Mouse (Mus musculus): ENCODE measurements around the gene Maz. TPM values are rescaled to one million over a fixed set of nuclear protein-coding genes. Genes with fewer than 3 reads are reported as not detected.

Gene Maz
- polyA plus RNA-seq, 1 experiment from 2014 or later = 68.8 TPM

DNA sequence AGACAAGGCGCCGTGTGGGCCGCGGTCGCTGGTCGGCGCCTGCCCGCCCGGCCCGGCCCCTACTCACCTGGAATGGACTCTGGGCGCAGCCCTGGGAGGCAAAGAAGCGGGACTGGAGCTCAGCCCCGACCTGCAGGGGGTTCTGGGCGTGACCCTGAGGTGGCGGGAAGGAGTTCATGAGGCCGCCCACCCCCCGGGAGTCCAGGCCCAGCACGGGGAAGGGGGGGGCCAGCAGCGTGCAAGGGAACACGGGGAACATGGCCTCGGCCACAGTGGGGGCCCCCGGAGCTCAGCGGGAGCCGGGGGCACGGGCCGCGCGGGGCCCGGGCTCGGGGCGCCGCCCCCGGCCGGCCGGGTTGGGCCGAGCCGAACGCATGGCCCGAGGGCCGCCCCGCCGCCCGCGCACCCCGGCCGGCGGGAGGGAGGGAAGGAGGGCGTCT, 656 bp downstream of the Maz start:
- Histone ChIP-seq H3K4me1 (peaks cover 55% of the 10 kb centered on the region), H3K36me3 (replicated peaks) (peaks cover 78% of the 10 kb centered on the region)
- peak; percentile 86 for DNase-seq (ENCODE audit: low spot score)

GRCm38 (mm10) chr7:127025556-127026160, 1.2 kb downstream of the Maz start:
- Histone ChIP-seq H3K9me3 (no peaks in the 10 kb centered on the region), H3K27ac (replicated peaks) (peak overlapping the region; percentile 100), H3K27me3 (replicated peaks; ENCODE audit: low read depth, poor library complexity, severe bottlenecking) (no peaks in the 10 kb centered on the region), H3K36me3 (replicated peaks) (peaks cover 72% of the 10 kb centered on the region), H3K4me1 (peaks cover 60% of the 10 kb centered on the region), H3K4me3 (peak overlapping the region; percentile 86)
- under 1% methylated on average over 64 of the region's 65 CpGs for WGBS
- peak; percentile 71 for DNase-seq (ENCODE audit: low spot score)

More for the DNA sequence above, 656 bp downstream of the Maz start:
- under 1% methylated on average over 46 of the region's 48 CpGs for WGBS
- H3K27me3 ChIP-seq (replicated peaks; ENCODE audit: low read depth, poor library complexity, severe bottlenecking) = no peaks in the 10 kb centered on the region
- H3K27ac ChIP-seq (replicated peaks) = peak overlapping the region; percentile 100
- peak overlapping the region; percentile 86 for H3K4me3 ChIP-seq
- no peaks in the 10 kb centered on the region for H3K9me3 ChIP-seq

GRCm38 (mm10) chr7:127024755-127025555, 1.9 kb downstream of the Maz start:
- peak overlapping the region; percentile 100 for H3K27ac ChIP-seq (replicated peaks)
- H3K4me1 ChIP-seq = peaks cover 67% of the 10 kb centered on the region
- peak; percentile 85 for DNase-seq (ENCODE audit: low spot score)
- H3K36me3 ChIP-seq (replicated peaks) = peaks cover 65% of the 10 kb centered on the region
- H3K27me3 ChIP-seq (replicated peaks; ENCODE audit: low read depth, poor library complexity, severe bottlenecking) = no peaks in the 10 kb centered on the region
- H3K9me3 ChIP-seq = no peaks in the 10 kb centered on the region
- H3K4me3 ChIP-seq = peak overlapping the region; percentile 86
- under 1% methylated on average over 30 of the region's 30 CpGs for WGBS

DNA sequence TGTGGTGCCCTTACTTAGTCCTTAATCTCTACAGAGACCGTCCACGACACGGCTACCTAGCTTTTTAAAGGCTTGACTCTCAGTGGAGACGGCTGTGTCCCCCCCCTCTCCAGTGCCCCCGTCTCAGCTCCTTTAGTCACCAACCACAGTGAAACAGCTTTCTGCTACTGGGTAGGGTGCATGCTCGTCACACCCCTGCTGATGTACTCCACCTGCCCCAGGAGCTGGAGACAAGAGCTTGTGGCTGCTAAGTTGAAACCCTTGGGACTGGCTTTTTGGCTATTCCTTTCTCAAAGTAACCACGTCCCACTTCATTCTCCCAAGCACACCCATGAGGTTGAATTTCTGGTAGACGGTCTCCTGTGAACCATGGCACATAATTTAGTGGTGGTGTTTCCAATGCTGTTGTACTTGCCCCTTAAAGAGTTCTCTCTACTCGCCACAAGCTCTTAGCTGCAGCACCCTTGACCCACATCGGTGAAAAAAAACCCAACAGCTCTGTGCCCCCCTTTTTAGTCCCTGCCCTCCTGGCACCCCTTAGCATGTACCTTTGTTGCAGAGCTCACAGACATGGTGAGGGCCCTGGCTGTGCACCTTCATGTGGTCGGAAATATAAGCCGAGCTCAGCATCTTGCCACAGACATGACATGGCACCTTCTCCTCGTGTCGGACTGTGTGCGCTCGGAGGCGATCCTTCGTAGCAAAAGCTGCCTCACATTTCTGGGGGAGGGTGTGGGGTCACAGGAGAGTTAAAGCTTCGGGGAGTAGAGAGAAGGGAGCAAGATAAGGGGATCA, 2.7 kb downstream of the Maz start:
- DNase-seq (ENCODE audit: low spot score) = no peak
- Histone ChIP-seq H3K27ac (replicated peaks) (peak overlapping the region; percentile 100), H3K4me3 (peak overlapping the region; percentile 86), H3K4me1 (peaks cover 75% of the 10 kb centered on the region), H3K36me3 (replicated peaks) (peaks cover 63% of the 10 kb centered on the region), H3K9me3 (no peaks in the 10 kb centered on the region), H3K27me3 (replicated peaks; ENCODE audit: low read depth, poor library complexity, severe bottlenecking) (no peaks in the 10 kb centered on the region)
- WGBS = 37% methylated on average over 19 of the region's 19 CpGs

DNA sequence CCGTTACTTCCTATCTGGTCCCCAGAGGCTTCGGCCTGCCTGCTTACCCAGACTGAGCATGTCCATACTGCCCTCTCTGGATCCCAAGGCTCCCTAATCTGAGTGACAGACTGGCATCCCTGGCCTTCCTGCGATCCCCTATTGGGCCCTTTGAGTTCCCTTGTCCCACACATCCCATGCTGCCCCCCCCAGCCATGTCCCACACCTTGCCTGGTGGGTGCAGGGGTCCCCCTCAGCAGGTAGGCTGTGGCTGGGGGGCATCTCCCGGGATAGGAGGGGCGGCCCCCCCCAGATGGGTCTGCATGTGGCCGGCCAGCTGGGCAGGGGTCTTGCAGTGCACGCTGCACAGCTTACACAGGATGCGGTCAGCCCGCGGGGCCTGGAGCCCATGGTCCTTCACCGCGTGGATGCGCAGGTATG, 3.6 kb downstream of the Maz start:
- H3K4me3 ChIP-seq = peak overlapping the region; percentile 86
- peak overlapping the region; percentile 100 for H3K27ac ChIP-seq (replicated peaks)
- no peaks in the 10 kb centered on the region for H3K9me3 ChIP-seq
- H3K4me1 ChIP-seq = peaks cover 83% of the 10 kb centered on the region
- DNase-seq (ENCODE audit: low spot score) = no peak
- no peaks in the 10 kb centered on the region for H3K27me3 ChIP-seq (replicated peaks; ENCODE audit: low read depth, poor library complexity, severe bottlenecking)
- peaks cover 55% of the 10 kb centered on the region for H3K36me3 ChIP-seq (replicated peaks)
- 84% methylated on average over 13 of the region's 13 CpGs for WGBS

DNA sequence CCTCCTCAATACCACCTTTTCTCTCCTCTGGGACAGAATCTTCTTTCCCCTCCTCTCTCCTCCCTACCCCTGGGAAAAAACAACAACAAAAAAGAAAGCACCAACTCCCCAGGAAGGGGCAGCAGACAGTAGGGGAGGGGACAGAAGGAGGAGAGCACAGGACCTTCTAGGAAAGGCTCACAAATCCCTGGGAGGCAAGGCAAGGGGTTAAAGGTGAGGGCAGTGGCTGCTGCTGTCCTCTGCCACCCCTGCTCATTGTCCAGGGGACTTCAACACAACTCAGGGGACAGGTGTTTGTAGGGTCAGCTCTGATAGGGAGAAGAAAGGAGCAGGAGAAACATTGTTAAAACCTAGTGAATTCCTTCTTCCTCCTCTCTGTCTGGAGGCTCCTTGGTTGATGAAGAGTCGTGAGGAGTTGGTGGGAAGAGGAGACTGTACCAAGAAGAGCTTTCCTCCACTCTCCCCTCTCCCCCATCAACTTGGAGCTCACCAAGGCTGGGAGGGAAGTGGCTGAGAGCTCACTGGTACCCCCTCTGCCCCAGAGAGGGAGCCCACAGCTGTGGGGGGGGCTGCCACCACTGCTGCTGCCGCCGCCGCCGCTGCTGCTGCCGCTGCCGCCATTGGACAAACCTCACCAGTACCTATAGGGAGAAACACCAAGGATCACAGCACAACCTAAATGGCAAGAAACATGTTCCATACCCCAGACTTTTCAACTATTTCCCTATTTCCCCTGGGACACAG, 4.1 kb downstream of the Maz start:
- Histone ChIP-seq H3K4me1 (peaks cover 83% of the 10 kb centered on the region), H3K27me3 (replicated peaks; ENCODE audit: low read depth, poor library complexity, severe bottlenecking) (no peaks in the 10 kb centered on the region), H3K9me3 (no peaks in the 10 kb centered on the region), H3K36me3 (replicated peaks) (peaks cover 49% of the 10 kb centered on the region), H3K4me3 (peak overlapping the region; percentile 86), H3K27ac (replicated peaks) (peak overlapping the region; percentile 100)
- WGBS = 82% methylated on average over 7 of the region's 7 CpGs
- no peak for DNase-seq (ENCODE audit: low spot score)

- no peaks in the 10 kb centered on the region for H3K9me3 ChIP-seq
- 43% methylated on average over 5 of the region's 5 CpGs for WGBS
- H3K27ac ChIP-seq (replicated peaks) = peak overlapping the region; percentile 86
- peaks cover 47% of the 10 kb centered on the region for H3K36me3 ChIP-seq (replicated peaks)
- peaks cover 84% of the 10 kb centered on the region for H3K4me1 ChIP-seq
- H3K4me3 ChIP-seq = peak overlapping the region; percentile 86
- no peak for DNase-seq (ENCODE audit: low spot score)
- no peaks in the 10 kb centered on the region for H3K27me3 ChIP-seq (replicated peaks; ENCODE audit: low read depth, poor library complexity, severe bottlenecking)
Observed at GRCm38 (mm10) chr7:127021563-127022527, 5.0 kb downstream of the Maz start.

DNA sequence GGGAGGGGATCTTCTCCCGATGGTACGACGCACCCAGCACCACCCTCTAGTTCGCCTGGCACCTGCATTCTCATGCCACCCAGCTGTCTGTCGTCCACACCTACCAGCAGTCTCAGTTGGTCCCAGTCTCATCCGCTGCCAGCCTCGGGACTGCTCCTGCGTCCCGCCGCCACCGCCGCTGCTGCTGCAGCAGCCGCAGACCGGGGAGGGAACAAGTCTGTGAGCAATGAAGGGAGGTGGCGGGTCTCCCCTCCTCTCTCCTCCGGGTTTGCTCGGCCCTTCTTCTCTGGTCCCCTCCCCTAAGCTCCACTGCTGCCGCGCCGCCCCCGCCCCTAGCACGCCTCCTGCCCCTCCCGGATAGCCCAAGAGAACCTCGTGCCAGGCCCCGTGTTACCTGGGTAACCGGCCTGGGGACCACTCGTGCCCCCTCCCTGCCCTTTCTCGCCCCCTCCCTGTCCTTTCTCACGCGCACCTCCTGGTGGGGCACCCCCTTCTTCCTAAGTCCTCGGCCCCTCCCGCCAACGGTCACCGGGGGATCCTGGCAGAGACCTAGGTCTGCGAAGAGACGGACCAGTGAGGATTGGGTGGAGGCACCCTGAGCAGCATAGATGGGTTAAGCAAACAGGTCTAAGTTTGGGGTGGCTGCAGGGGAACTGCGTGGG, 5.8 kb downstream of the Maz start, which contains the start of the genes Gm42742 and Prrt2:
Gene Gm42742 (minus strand): TSS at position 197 of the 662 bp plus-strand sequence.
Gene Prrt2 (minus strand): TSS at position 311 of the 662 bp plus-strand sequence.
- H3K27ac ChIP-seq (replicated peaks) = peak within 1 kb of the TSS; percentile 86
- DNase-seq (ENCODE audit: low spot score) = peak; percentile 78
- H3K27me3 ChIP-seq (replicated peaks; ENCODE audit: low read depth, poor library complexity, severe bottlenecking) = no peaks in the 10 kb centered on the region
- no peaks in the 10 kb centered on the region for H3K9me3 ChIP-seq
- peaks cover 47% of the 10 kb centered on the region for H3K36me3 ChIP-seq (replicated peaks)
- 2% methylated on average over 37 of the region's 37 CpGs for WGBS
- peaks cover 92% of the 10 kb centered on the region for H3K4me1 ChIP-seq
- H3K4me3 ChIP-seq = peak within 1 kb of the TSS; percentile 86

- Histone ChIP-seq H3K9me3 (no peaks in the 10 kb centered on the region), H3K4me3 (peak overlapping the region; percentile 86), H3K27ac (replicated peaks) (peak overlapping the region; percentile 86), H3K4me1 (peaks cover 97% of the 10 kb centered on the region), H3K36me3 (replicated peaks) (peaks cover 52% of the 10 kb centered on the region), H3K27me3 (replicated peaks; ENCODE audit: low read depth, poor library complexity, severe bottlenecking) (no peaks in the 10 kb centered on the region)
- WGBS = 46% methylated on average over 5 of the region's 5 CpGs
- no peak for DNase-seq (ENCODE audit: low spot score)
Observed at GRCm38 (mm10) chr7:127020491-127020890, 6.3 kb downstream of the Maz start.

DNA sequence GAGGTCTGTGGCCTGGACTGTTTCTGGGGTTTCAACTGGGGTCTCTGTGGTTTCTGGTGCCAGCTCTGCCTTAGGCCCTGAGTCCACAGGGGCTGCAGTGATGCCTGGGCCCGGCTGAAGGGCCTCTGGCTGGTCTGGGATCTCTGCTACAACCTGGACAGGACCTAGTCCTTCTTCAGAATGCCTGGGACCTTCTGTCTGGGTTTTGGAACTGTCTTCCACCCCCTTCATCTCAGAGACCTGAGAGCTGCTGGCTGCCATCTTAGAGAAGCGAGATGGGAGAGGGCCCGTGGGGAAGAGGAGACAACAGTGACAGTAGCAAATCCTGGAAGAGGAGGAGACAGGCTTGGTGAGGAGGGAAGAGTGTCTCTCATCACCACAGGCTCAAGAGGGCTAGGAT, 6.8 kb downstream of the Maz start:
- Histone ChIP-seq H3K9me3 (no peaks in the 10 kb centered on the region), H3K27ac (replicated peaks) (peak overlapping the region; percentile 86), H3K27me3 (replicated peaks; ENCODE audit: low read depth, poor library complexity, severe bottlenecking) (no peaks in the 10 kb centered on the region), H3K4me3 (peak overlapping the region; percentile 86), H3K36me3 (replicated peaks) (peaks cover 52% of the 10 kb centered on the region), H3K4me1 (peaks cover 97% of the 10 kb centered on the region)
- no peak for DNase-seq (ENCODE audit: low spot score)
- WGBS = 68% methylated on average over 3 of the region's 3 CpGs
